Mouse (Mus musculus) stomach, postnatal 0 days (tissue): Measurements from ENCODE around the gene Dnajc4.

Source experiments
- CTCF ChIP-seq: IDR thresholded peaks from 2 replicates; pipeline ENCODE4 v1.5.1; 2016; ENCODE audit warnings: antibody characterized with exemption, low read depth, mild to moderate bottlenecking, moderate library complexity
- EP300 ChIP-seq: optimal IDR thresholded peaks from 2 replicates; pipeline ENCODE3; 2016; ENCODE audit warnings: antibody characterized with exemption

DNA sequence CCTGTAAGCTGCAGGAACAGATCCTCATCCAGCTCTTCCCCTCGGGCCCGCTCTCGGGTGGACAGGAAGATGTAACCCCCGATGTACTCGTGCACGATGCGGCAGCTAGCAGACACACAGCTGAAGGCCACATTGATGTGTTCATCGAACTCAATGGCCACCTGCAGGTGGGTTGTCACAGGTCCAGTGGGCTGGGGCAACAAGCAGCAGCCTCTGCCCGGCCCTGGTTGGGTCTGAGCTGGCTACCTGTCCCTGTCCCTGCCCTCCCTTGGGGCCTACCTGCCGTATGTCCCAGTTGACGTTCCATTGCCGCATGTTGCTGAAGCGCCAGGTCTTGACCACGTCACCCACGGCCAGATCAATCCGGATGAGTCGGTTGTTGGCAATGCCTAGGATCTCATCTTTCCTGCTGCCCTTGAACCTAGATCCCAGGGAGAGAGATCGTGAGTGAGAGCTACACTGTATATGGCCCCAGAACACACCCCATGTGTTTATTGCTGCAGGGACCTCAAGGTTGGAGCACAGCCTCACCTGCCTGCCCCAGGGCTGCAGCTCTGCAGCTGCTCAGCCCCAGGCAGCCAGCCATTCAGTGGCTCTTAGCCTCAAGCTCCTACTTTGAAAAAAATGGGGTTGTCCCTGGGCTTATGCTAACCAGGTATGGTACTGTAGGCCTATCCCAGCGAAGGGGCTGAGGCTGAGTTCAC is 7.1 kb upstream of the Dnajc4 start:
- TF ChIP-seq CTCF, result no peak
- TF ChIP-seq EP300, result no peak
